In the genomic region with DNA sequence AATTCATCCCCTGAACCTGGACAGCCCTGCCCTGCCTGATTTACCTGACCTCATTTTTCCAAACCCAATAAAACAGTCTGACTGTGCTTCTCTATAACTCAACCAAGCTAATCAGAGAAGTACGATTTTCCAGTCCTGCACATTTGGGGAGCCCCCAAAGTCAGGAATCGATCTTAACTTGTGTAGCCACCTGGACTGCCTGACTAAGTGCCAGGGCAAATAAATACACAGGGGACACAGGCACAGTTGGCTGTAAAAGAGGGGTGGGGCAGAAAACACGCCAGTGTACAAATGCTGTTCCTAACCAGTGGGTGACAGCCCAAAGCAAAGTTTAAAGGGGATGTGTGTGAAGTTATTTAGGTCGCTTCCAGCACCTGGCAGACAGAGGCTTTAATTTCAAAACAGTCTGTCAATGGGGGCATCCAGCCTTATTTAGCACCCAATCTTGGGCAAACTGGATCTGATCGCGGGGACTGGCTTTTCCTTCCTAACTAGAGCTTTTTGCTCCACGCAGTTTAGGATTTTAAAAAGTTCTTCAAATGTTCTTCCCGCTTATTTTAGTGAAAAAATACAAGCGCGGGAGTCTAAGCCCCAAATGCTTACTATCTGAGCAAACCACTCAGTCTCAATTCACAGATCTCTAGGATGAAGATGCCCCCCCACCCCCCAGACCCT, we compare ENCODE assay signal across 8 mouse cellular contexts. TPM values are rescaled to one million over a fixed set of nuclear protein-coding genes. Genes with fewer than 3 reads are reported as not detected.
A peak's percentile ranks its signal among the peaks of the same experiment; 100 is the strongest.
DNase-seq lines count a peak whose midpoint lies in the region; ATAC-seq and TF ChIP-seq lines count a peak whose summit lies in the region.

No protein-coding gene starts in this region.

- no peaks in the 10 kb centered on the region for H3K9me3 ChIP-seq in heart, embryonic 16.5 days (replicated peaks; ENCODE audit: control insufficient read depth, low read length)
- H3K9me3 ChIP-seq in liver, embryonic 15.5 days (replicated peaks) = no peaks in the 10 kb centered on the region

- H3K36me3 ChIP-seq in kidney, adult 2 months (ENCODE audit: control insufficient read depth, insufficient read depth, low read length) = no peaks in the 10 kb centered on the region; the same call in 1 of the 2 replicates
- H3K36me3 ChIP-seq in heart, embryonic 16.5 days (ENCODE audit: control insufficient read depth, insufficient read depth) = peaks cover 5% of the 10 kb centered on the region
- H3K36me3 ChIP-seq in liver, embryonic 15.5 days (replicated peaks) = peaks cover 30% of the 10 kb centered on the region

- peak overlapping the region; percentile 94 for H3K9ac ChIP-seq in heart, embryonic 16.5 days (ENCODE audit: low read length)
- H3K9ac ChIP-seq in liver, embryonic 15.5 days = peak overlapping the region; percentile 80

- H3K4me1 ChIP-seq in kidney, adult 2 months (ENCODE audit: control insufficient read depth, insufficient read depth, low read length) = peaks cover 3% of the 10 kb centered on the region; the same call in 1 of the 2 replicates
- peaks cover 10% of the 10 kb centered on the region for H3K4me1 ChIP-seq in heart, embryonic 16.5 days (ENCODE audit: control insufficient read depth, insufficient read depth, low read length)
- H3K4me1 ChIP-seq in liver, embryonic 15.5 days (replicated peaks) = peaks cover 26% of the 10 kb centered on the region

- no peaks in the 10 kb centered on the region for H3K27me3 ChIP-seq in kidney, adult 2 months (replicated peaks; ENCODE audit: control insufficient read depth, insufficient read depth, low read length)
- H3K27me3 ChIP-seq in heart, embryonic 16.5 days (ENCODE audit: control insufficient read depth, insufficient read depth, low read length) = no peaks in the 10 kb centered on the region
- peaks cover 5% of the 10 kb centered on the region; the same call in 1 of the 2 replicates for H3K27me3 ChIP-seq in liver, embryonic 15.5 days

- H3K27ac ChIP-seq in kidney, adult 2 months (ENCODE audit: insufficient read depth, low read depth, low read length) = no peak overlapping the region
- H3K27ac ChIP-seq in heart, embryonic 16.5 days (ENCODE audit: low read length) = peak overlapping the region; percentile 59
- H3K27ac ChIP-seq in liver, embryonic 15.5 days (replicated peaks) = peak overlapping the region; percentile 68; the same call in 1 of the 2 replicates

- 1% methylated on average over 10 of the region's 10 CpGs for WGBS in kidney, adult 2 months
- 3% methylated on average over 10 of the region's 10 CpGs for WGBS in heart, embryonic 16.5 days
- under 1% methylated on average over 10 of the region's 10 CpGs for WGBS in liver, embryonic 15.5 days (ENCODE audit: insufficient replicate concordance)

- no peak for ATAC-seq in heart, embryonic 16.5 days (replicated peaks; ENCODE audit: extremely low read depth, insufficient read depth, low FRiP score)
- no peak for ATAC-seq in liver, embryonic 15.5 days (ENCODE audit: insufficient read depth)

- no peak for DNase-seq in kidney, adult 2 months
- no peak for DNase-seq in kidney, postnatal 14 days
- DNase-seq in R1 (ENCODE audit: low read depth, low spot score) = peak; percentile 8
- DNase-seq in thymus, postnatal 4 days = peak; percentile 21
- DNase-seq in left cerebral cortex, adult 8-10 months (ENCODE audit: low spot score in 2 of 2) = no peak
- DNase-seq in spleen, adult 18-20 months = no peak

- peak overlapping the region; percentile 92 for H3K4me3 ChIP-seq in kidney, adult 2 months (ENCODE audit: insufficient read depth, low read depth, low read length)
- H3K4me3 ChIP-seq in heart, embryonic 16.5 days (ENCODE audit: low read length) = peak overlapping the region; percentile 98
- peak overlapping the region; percentile 84 for H3K4me3 ChIP-seq in liver, embryonic 15.5 days (replicated peaks)

- TF ChIP-seq POLR2A in kidney, adult 2 months (IDR thresholded peaks at IDR 0.05; ENCODE audit: low read depth, low read length) = no peak

- H3K4me2 ChIP-seq in heart, embryonic 16.5 days (ENCODE audit: low read depth, low read length) = peak overlapping the region; percentile 94
- peak overlapping the region; percentile 79 for H3K4me2 ChIP-seq in liver, embryonic 15.5 days

- no peak for TF ChIP-seq CTCF in kidney, adult 2 months (conservative IDR thresholded peaks at IDR 0.05; ENCODE audit: insufficient read depth, insufficient read length, low read depth, low read length)

RNA-seq across cellular contexts. Expression of gene Tars, which starts 0.7 kb away (rescaled TPM):
- polyA plus RNA-seq in kidney, adult 2 months (2012; rRNA removed) = 10.6 and 12.9 TPM in 2 replicates
- polyA plus RNA-seq in heart, embryonic 16.5 days (2015; fragmentation: Nextera tagmentation; extraction: Ambion mirVana) = 33.5 and 40.6 TPM in 2 replicates
- polyA plus RNA-seq in liver, embryonic 15.5 days (2015; fragmentation: Nextera tagmentation; extraction: Ambion mirVana) = 33.4 and 34.8 TPM in 2 replicates
- total RNA-seq in left cerebral cortex, adult 8-10 months (2022) = 10 to 100 TPM; 24.1 to 29.9 (median 27.8) TPM

Comparison
In these comparisons a context has a peak if more than half of its experiments do, and no peak if none do; other contexts are left out.
1. DNase-seq: peak in R1 (single experiment) and thymus, postnatal 4 days (single experiment); none in kidney, adult 2 months (single experiment), kidney, postnatal 14 days (single experiment), left cerebral cortex, adult 8-10 months (0 of 2) and spleen, adult 18-20 months (0 of 2).
2. Peak in every context shown above with its lines, with median percentiles within 50 percentile points of each other: H3K4me3 ChIP-seq.